In genomic region chr13:98031642-98031960, GRCm38 (mm10) we compare ENCODE assay signal across 8 mouse cellular contexts.
DNase-seq lines count a peak whose midpoint lies in the region; ATAC-seq and TF ChIP-seq lines count a peak whose summit lies in the region.

No protein-coding gene starts in this region.

- intact Hi-C loops in heart, postnatal 14 days (cut with DNase I), result loop anchor here (1.0 to 5.0 kb wide), 5 partner anchors 96 to 266 kb away; partner anchors contain the start of gene Arhgef28

- no peak for DNase-seq in heart, postnatal 14 days
- DNase-seq in hindbrain, embryonic 14.5 days (ENCODE audit: low spot score), result no peak
- no peak for DNase-seq in layer of hippocampus, adult 9-10 months (ENCODE audit: low spot score)
- no peak for DNase-seq in cerebellum, adult 8-10 months
- no peak for DNase-seq in kidney, adult 9 months

- WGBS in heart, embryonic 14.5 days, result 31% methylated on average over 5 of the region's 5 CpGs
- 42% methylated on average over 5 of the region's 5 CpGs for WGBS in hindbrain, embryonic 14.5 days
- WGBS in midbrain, embryonic 13.5 days, result 30% methylated on average over 5 of the region's 5 CpGs

- H3K4me1 ChIP-seq in heart, embryonic 14.5 days (ENCODE audit: control insufficient read depth in 2 of 2, insufficient read depth in 2 of 2, low read length in 2 of 2), result peaks cover 4 to 6% of the 10 kb centered on the region in 2 experiments; a peak in 3 of 4 replicates
- H3K4me1 ChIP-seq in bone marrow macrophage, adult 2 months (ENCODE audit: control insufficient read depth, insufficient read depth, low read length), result peaks cover 3% of the 10 kb centered on the region; the same call in 1 of the 2 replicates
- peaks cover 8% of the 10 kb centered on the region for H3K4me1 ChIP-seq in hindbrain, embryonic 14.5 days (replicated peaks; ENCODE audit: control insufficient read depth, insufficient read depth, low read length)
- peaks cover 26% of the 10 kb centered on the region for H3K4me1 ChIP-seq in midbrain, embryonic 13.5 days (replicated peaks)

- peak overlapping the region; percentile 26 to 41; a peak in 3 of 4 replicates for H3K4me3 ChIP-seq in heart, embryonic 14.5 days (ENCODE audit: control insufficient read depth in 1 of 2, insufficient read depth in 1 of 2, low read depth in 1 of 2, low read length in 2 of 2)
- H3K4me3 ChIP-seq in bone marrow macrophage, adult 2 months (ENCODE audit: insufficient read depth, low read length), result peak overlapping the region; percentile 26
- 0 out of 2 replicates have a peak overlapping the region, but pooled peaks have one; percentile 13 for H3K4me3 ChIP-seq in hindbrain, embryonic 14.5 days (replicated peaks; ENCODE audit: low read length)
- H3K4me3 ChIP-seq in midbrain, embryonic 13.5 days (replicated peaks), result peak overlapping the region; percentile 23; the same call in 1 of the 2 replicates

- no peak for ATAC-seq in heart, embryonic 14.5 days (ENCODE audit: insufficient number of reproducible peaks, insufficient read depth, low FRiP score, low read depth)
- peak; percentile 32; the same call in 1 of the 2 replicates for ATAC-seq in hindbrain, embryonic 14.5 days (ENCODE audit: low FRiP score)
- no peak; the same call in none of the 2 replicates for ATAC-seq in midbrain, embryonic 13.5 days

- no peak for TF ChIP-seq POLR2A in bone marrow macrophage, adult 2 months (IDR thresholded peaks at IDR 0.05; ENCODE audit: borderline replicate concordance, low read depth, low read length)

- no peaks in the 10 kb centered on the region for H3K27me3 ChIP-seq in heart, embryonic 14.5 days (ENCODE audit: control insufficient read depth, insufficient read depth, low read length)
- no peaks in the 10 kb centered on the region for H3K27me3 ChIP-seq in hindbrain, embryonic 14.5 days (ENCODE audit: control insufficient read depth, insufficient read depth, low read length)
- H3K27me3 ChIP-seq in midbrain, embryonic 13.5 days, result no peaks in the 10 kb centered on the region; the same call in 1 of the 2 replicates

- H3K27ac ChIP-seq in heart, embryonic 14.5 days (replicated peaks in 1 of 2; ENCODE audit: control insufficient read depth in 1 of 2, insufficient read depth in 1 of 2, low read depth in 2 of 2, low read length in 2 of 2), result peak overlapping the region; percentile 29 to 71; a peak in 2 of 4 replicates
- H3K27ac ChIP-seq in bone marrow macrophage, adult 2 months (ENCODE audit: insufficient read depth, low read depth, low read length), result no peak overlapping the region
- 0 out of 2 replicates have a peak overlapping the region, but pooled peaks have one; percentile 32 for H3K27ac ChIP-seq in hindbrain, embryonic 14.5 days
- H3K27ac ChIP-seq in midbrain, embryonic 13.5 days, result no peak overlapping the region

- peak overlapping the region; percentile 50 for H3K4me2 ChIP-seq in heart, embryonic 14.5 days (ENCODE audit: low read length)
- peak overlapping the region; percentile 45 for H3K4me2 ChIP-seq in hindbrain, embryonic 14.5 days (replicated peaks)
- peak overlapping the region; percentile 43 for H3K4me2 ChIP-seq in midbrain, embryonic 13.5 days (replicated peaks)

- peak overlapping the region; percentile 52; the same call in 1 of the 2 replicates for H3K9ac ChIP-seq in heart, embryonic 14.5 days (ENCODE audit: low read length)
- H3K9ac ChIP-seq in hindbrain, embryonic 14.5 days, result peak overlapping the region; percentile 40; the same call in 1 of the 2 replicates
- H3K9ac ChIP-seq in midbrain, embryonic 13.5 days (replicated peaks), result no peak overlapping the region

- TF ChIP-seq CTCF in bone marrow macrophage, adult 2 months (IDR thresholded peaks at IDR 0.05; ENCODE audit: low read depth, low read length), result no peak

- H3K9me3 ChIP-seq in heart, embryonic 14.5 days (ENCODE audit: control insufficient read depth, low read length), result no peaks in the 10 kb centered on the region
- H3K9me3 ChIP-seq in hindbrain, embryonic 14.5 days (ENCODE audit: control insufficient read depth, low read length), result no peaks in the 10 kb centered on the region
- H3K9me3 ChIP-seq in midbrain, embryonic 13.5 days, result no peaks in the 10 kb centered on the region

- no peaks in the 10 kb centered on the region for H3K36me3 ChIP-seq in heart, embryonic 14.5 days (ENCODE audit: control insufficient read depth, insufficient read depth, low read length)
- no peaks in the 10 kb centered on the region for H3K36me3 ChIP-seq in hindbrain, embryonic 14.5 days (replicated peaks; ENCODE audit: control insufficient read depth, insufficient read depth)
- H3K36me3 ChIP-seq in midbrain, embryonic 13.5 days, result no peaks in the 10 kb centered on the region

Comparison
In these comparisons a context has a peak if more than half of its experiments do, and no peak if none do; other contexts are left out.
1. H3K27ac ChIP-seq: peak in heart, embryonic 14.5 days (2 of 2) and hindbrain, embryonic 14.5 days (single experiment); none in bone marrow macrophage, adult 2 months (single experiment) and midbrain, embryonic 13.5 days (single experiment).
2. Peak in every context shown above with its lines, with median percentiles within 50 percentile points of each other: H3K4me2 ChIP-seq and H3K4me3 ChIP-seq.